Mouse (Mus musculus): Measurements from ENCODE around the gene Kcnma1.

- TF ChIP-seq POLR2A (IDR thresholded peaks at IDR 0.05; ENCODE audit: insufficient read depth, low read depth, low read length) (no peak), CTCF (IDR thresholded peaks at IDR 0.05; ENCODE audit: insufficient read depth, low read depth, low read length) (no peak)
Observed at GRCm38 (mm10) chr14:23486687-23487086, 527.6 kb downstream of the Kcnma1 start.

Data from olfactory bulb, adult 2 months (tissue).